Mouse (Mus musculus): ENCODE results near the gene Actl6a. TPM values are rescaled to one million over a fixed set of nuclear protein-coding genes. Genes with fewer than 3 reads are reported as not detected.
"Not testable (repeated sequence)": the region's sequence is repeated elsewhere in the genome, so short reads cannot be mapped to it uniquely, and the experiment has no call there.

Actl6a gene
- total RNA-seq, 2 experiments from 2014 or later, result 20.8 to 24.0 TPM

GRCm38 (mm10) chr3:32694211-32694610 is 11.9 kb upstream of the Actl6a start:
- DNase-seq, result no peak

- no peak for DNase-seq
Observed at GRCm38 (mm10) chr3:32694737-32695582, 11.1 kb upstream of the Actl6a start.

GRCm38 (mm10) chr3:32695583-32695980 is 10.5 kb upstream of the Actl6a start:
- no peak for DNase-seq

- DNase-seq, result peak; percentile 87 to 96
Observed at GRCm38 (mm10) chr3:32698228-32698863, 7.8 kb upstream of the Actl6a start.

GRCm38 (mm10) chr3:32704021-32704420 is 2.1 kb upstream of the Actl6a start:
- not testable (repeated sequence) for DNase-seq

GRCm38 (mm10) chr3:32704632-32705031 is 1.5 kb upstream of the Actl6a start:
- not testable (repeated sequence) for DNase-seq

GRCm38 (mm10) chr3:32708052-32708367 is 1.9 kb downstream of the Actl6a start:
- no peak for DNase-seq

- peak; percentile 98 to 99 for DNase-seq
Observed at GRCm38 (mm10) chr3:32708368-32709231, 2.5 kb downstream of the Actl6a start.

- no peak for DNase-seq
Observed at GRCm38 (mm10) chr3:32709388-32709787, 3.3 kb downstream of the Actl6a start.

- no peak for DNase-seq
Observed at GRCm38 (mm10) chr3:32713711-32714110, 7.6 kb downstream of the Actl6a start.

- DNase-seq, result not testable (repeated sequence)
Observed at GRCm38 (mm10) chr3:32717403-32717802, 11.3 kb downstream of the Actl6a start.

- DNase-seq, result no peak
Observed at GRCm38 (mm10) chr3:32718271-32718670, 12.2 kb downstream of the Actl6a start.

GRCm38 (mm10) chr3:32724191-32724590 is 18.1 kb downstream of the Actl6a start:
- DNase-seq, result no peak

- DNase-seq, result no peak
Observed at GRCm38 (mm10) chr3:32725951-32726350, 19.9 kb downstream of the Actl6a start.

- no peak for DNase-seq
Observed at GRCm38 (mm10) chr3:32727861-32728260, 21.8 kb downstream of the Actl6a start.

- DNase-seq, result peak; percentile 99
Observed at GRCm38 (mm10) chr3:32736244-32737171, 30.4 kb downstream of the Actl6a start, which contains the start of gene Ndufb5. TSS of gene Ndufb5 (plus strand) at chr3:32736990.

GRCm38 (mm10) chr3:32737172-32737655 is 31.1 kb downstream of the Actl6a start, which contains the start of gene Mrpl47:
TSS of gene Mrpl47 (minus strand) at chr3:32737605.
- DNase-seq, result no peak

- no peak for DNase-seq
Observed at GRCm38 (mm10) chr3:32738549-32738948, 32.5 kb downstream of the Actl6a start.

- no peak for DNase-seq
Observed at GRCm38 (mm10) chr3:32742276-32742780, 36.2 kb downstream of the Actl6a start.

GRCm38 (mm10) chr3:32745001-32745400 is 38.9 kb downstream of the Actl6a start:
- DNase-seq, result no peak

- DNase-seq, result not testable (repeated sequence)
Observed at GRCm38 (mm10) chr3:32745426-32745825, 39.3 kb downstream of the Actl6a start.

Data from heart, adult 18-20 months (tissue).